Mouse (Mus musculus) limb, embryonic 15.5 days (tissue): ENCODE results near the gene Nemp2. TPM values are rescaled to one million over a fixed set of nuclear protein-coding genes. Genes with fewer than 3 reads are reported as not detected.

Experiments used
- polyA plus RNA-seq: library from polyadenylated mRNA; unstranded; fragments of >200 nt; fragmentation: Nextera tagmentation; extraction: Ambion mirVana; gene quantifications from 2 replicates; pipeline ENCODE4 v1.2.1, GENCODE M21; 2015

The Nemp2 gene
- polyA plus RNA-seq, 1 experiment from 2014 or later = 7.9 TPM

Other genes starting within 250 kb of the Nemp2 start
- 26.0 and 26.4 TPM in 2 replicates for gene Nab1, start 130.0 kb upstream of the Nemp2 start, polyA plus RNA-seq
- 4.3 and 4.9 TPM in 2 replicates for gene Mfsd6, start 96.8 kb downstream of the Nemp2 start, polyA plus RNA-seq
- 19.6 and 21.4 TPM in 2 replicates for gene Inpp1, start 187.0 kb downstream of the Nemp2 start, polyA plus RNA-seq
- 23.8 TPM in 2 replicates for gene Hibch, start 214.2 kb downstream of the Nemp2 start, polyA plus RNA-seq